Mouse (Mus musculus): ENCODE results near the gene Tpp1.

GRCm38 (mm10) chr7:105721916-105722315, 30.1 kb downstream of the Tpp1 start:
- TF ChIP-seq POLR2A (IDR thresholded peaks at IDR 0.05; ENCODE audit: low read depth, low read length) (no peak), CTCF (IDR thresholded peaks at IDR 0.05; ENCODE audit: extremely low read depth, insufficient read length, insufficient replicate concordance, low read depth, low read length) (no peak)
